Mouse (Mus musculus): Measurements from ENCODE around the gene 6330409D20Rik. TPM values are rescaled to one million over a fixed set of nuclear protein-coding genes. Genes with fewer than 3 reads are reported as not detected.

6330409D20Rik gene
- polyA plus RNA-seq, 1 experiment, result not detected

DNA sequence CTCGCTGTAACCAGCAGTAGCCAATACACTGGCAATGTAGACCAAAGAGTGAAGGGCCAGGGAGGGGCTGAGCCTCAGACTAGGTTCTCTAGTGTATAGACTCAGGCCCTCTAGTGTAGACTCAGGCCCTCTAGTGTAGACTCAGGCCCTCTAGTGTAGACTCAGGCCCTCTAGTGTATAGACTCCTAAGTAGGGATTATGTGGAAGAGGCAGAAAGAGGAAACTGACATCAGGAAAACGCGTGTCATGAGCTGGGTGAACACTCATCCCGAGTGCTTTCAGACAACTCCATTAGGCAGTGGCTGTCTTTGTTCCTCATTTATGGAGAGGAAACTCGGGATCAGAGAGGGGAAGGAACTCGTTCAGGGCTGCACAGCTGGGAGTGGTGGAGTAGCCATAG, 3.8 kb downstream of the 6330409D20Rik start:
- Histone ChIP-seq H3K4me3 (replicated peaks; ENCODE audit: control insufficient read depth, low read depth, low read length) (no peak overlapping the region), H3K4me1 (ENCODE audit: control insufficient read depth, insufficient read depth, low read length) (no peaks in the 10 kb centered on the region; the same call in 1 of the 2 replicates), H3K27ac (ENCODE audit: control insufficient read depth, insufficient read depth, low read depth, low read length, poor library complexity) (no peak overlapping the region)
- TF ChIP-seq POLR2A (IDR thresholded peaks at IDR 0.05; ENCODE audit: borderline replicate concordance, control insufficient read depth, low read depth, low read length) (no peak), CTCF (IDR thresholded peaks at IDR 0.05; ENCODE audit: control insufficient read depth, insufficient read depth, low read length) (no peak)
- WGBS, result 42% methylated on average over 6 of the region's 6 CpGs

DNA sequence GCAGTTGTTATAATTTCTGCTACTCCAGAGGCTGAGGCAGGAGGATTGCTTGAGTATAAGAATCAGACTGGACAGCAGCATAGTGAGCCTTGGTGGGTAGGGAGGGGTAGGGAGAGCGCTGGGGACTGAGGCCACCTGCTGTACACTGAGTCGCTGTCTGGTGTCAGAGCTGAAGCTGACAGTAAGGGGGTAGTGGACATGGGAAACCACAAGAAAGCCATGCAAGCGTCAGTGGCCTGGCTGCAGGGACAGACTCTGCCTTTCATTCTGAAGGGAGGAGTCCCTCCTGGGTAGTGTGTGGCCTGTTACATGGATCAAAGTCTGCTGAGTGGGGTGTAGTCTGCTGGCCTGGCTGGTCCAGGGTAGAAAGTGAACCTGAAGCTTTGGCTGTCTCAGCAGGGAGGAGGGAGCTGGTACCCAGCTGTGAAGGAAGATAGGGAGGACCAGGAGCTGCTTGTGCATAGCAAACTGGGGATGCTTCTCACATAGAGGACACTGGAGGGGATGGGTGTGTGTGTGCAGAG, 4.4 kb downstream of the 6330409D20Rik start:
- H3K4me1 ChIP-seq (ENCODE audit: control insufficient read depth, insufficient read depth, low read length), result no peaks in the 10 kb centered on the region; the same call in 1 of the 2 replicates
- WGBS, result 46% methylated on average over 3 of the region's 3 CpGs
- TF ChIP-seq POLR2A (IDR thresholded peaks at IDR 0.05; ENCODE audit: borderline replicate concordance, control insufficient read depth, low read depth, low read length), result no peak
- no peak for TF ChIP-seq CTCF (IDR thresholded peaks at IDR 0.05; ENCODE audit: control insufficient read depth, insufficient read depth, low read length)
- H3K27ac ChIP-seq (ENCODE audit: control insufficient read depth, insufficient read depth, low read depth, low read length, poor library complexity), result no peak overlapping the region
- H3K4me3 ChIP-seq (replicated peaks; ENCODE audit: control insufficient read depth, low read depth, low read length), result no peak overlapping the region

DNA sequence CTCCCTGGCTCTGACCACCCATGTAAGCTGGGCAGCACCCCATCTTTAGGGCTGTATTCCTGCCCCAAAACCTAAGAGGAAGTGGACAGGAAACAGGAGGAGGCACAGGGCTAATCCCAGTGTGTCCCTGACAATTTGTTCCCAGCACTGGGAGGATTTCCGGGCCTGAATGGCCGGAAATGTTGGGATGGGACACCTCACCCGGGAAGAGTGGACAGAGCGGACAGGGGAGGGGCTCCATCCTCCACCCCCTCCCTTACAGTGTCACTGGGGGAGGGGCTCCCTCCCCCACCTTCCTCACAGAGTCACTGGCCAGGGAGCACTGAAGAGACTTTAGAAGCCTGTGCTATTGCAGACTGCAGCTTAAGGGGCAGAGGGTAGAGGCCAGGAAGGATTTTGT, 5.9 kb downstream of the 6330409D20Rik start:
- no peaks in the 10 kb centered on the region; the same call in 1 of the 2 replicates for H3K4me1 ChIP-seq (ENCODE audit: control insufficient read depth, insufficient read depth, low read length)
- no peak overlapping the region for H3K27ac ChIP-seq (ENCODE audit: control insufficient read depth, insufficient read depth, low read depth, low read length, poor library complexity)
- H3K4me3 ChIP-seq (replicated peaks; ENCODE audit: control insufficient read depth, low read depth, low read length), result no peak overlapping the region
- TF ChIP-seq POLR2A (IDR thresholded peaks at IDR 0.05; ENCODE audit: borderline replicate concordance, control insufficient read depth, low read depth, low read length) (no peak), CTCF (IDR thresholded peaks at IDR 0.05; ENCODE audit: control insufficient read depth, insufficient read depth, low read length) (no peak)
- WGBS, result 54% methylated on average over 4 of the region's 4 CpGs

DNA sequence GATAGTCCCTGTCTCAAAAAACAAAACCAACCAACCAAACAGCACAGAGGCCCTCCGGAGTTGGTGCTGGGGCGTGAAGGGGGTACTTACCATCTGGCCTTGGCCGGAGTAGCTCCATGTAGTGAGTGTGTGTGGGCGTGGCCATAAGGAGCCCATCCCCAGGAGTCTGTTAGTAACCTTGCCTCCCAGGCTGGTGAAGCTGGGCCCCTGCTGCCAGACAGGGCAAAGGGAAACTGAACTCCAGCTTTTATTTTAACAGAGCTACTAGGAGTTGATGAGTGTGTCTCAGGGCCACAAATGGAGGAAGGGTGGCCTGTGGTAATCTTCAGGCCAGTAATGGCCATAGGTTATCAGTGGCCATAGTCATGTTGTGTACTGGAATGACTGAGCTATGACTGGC, 6.3 kb downstream of the 6330409D20Rik start:
- TF ChIP-seq CTCF (IDR thresholded peaks at IDR 0.05; ENCODE audit: control insufficient read depth, insufficient read depth, low read length), result no peak
- TF ChIP-seq POLR2A (IDR thresholded peaks at IDR 0.05; ENCODE audit: borderline replicate concordance, control insufficient read depth, low read depth, low read length), result no peak
- Histone ChIP-seq H3K4me3 (replicated peaks; ENCODE audit: control insufficient read depth, low read depth, low read length) (no peak overlapping the region), H3K27ac (ENCODE audit: control insufficient read depth, insufficient read depth, low read depth, low read length, poor library complexity) (no peak overlapping the region), H3K4me1 (ENCODE audit: control insufficient read depth, insufficient read depth, low read length) (no peaks in the 10 kb centered on the region; the same call in 1 of the 2 replicates)
- WGBS, result 78% methylated on average over 4 of the region's 4 CpGs

DNA sequence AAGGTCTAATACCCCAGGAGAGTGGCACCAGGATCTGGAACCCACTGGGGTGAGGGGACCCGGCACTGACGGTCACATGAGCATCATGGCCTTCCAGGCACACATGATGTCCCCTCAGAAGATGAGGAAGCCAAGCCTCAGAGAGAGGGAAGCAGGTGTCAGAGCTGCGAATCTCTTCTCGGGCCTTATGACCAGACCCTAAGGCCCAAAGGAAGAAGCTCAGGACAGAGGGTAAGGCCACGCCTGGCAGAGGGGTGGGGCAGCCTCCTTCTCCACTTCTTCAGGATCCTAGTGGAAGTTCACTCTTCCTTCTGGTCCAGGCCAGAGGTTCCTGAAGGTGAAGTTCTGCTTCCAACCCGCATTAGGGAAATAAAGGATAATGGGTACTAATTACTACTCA, 8.1 kb downstream of the 6330409D20Rik start:
- no peak overlapping the region for H3K27ac ChIP-seq (ENCODE audit: control insufficient read depth, insufficient read depth, low read depth, low read length, poor library complexity)
- no peaks in the 10 kb centered on the region; the same call in 1 of the 2 replicates for H3K4me1 ChIP-seq (ENCODE audit: control insufficient read depth, insufficient read depth, low read length)
- no peak overlapping the region for H3K4me3 ChIP-seq (replicated peaks; ENCODE audit: control insufficient read depth, low read depth, low read length)
- 75% methylated on average over 6 of the region's 6 CpGs for WGBS
- TF ChIP-seq CTCF (IDR thresholded peaks at IDR 0.05; ENCODE audit: control insufficient read depth, insufficient read depth, low read length) (no peak), POLR2A (IDR thresholded peaks at IDR 0.05; ENCODE audit: borderline replicate concordance, control insufficient read depth, low read depth, low read length) (no peak)

DNA sequence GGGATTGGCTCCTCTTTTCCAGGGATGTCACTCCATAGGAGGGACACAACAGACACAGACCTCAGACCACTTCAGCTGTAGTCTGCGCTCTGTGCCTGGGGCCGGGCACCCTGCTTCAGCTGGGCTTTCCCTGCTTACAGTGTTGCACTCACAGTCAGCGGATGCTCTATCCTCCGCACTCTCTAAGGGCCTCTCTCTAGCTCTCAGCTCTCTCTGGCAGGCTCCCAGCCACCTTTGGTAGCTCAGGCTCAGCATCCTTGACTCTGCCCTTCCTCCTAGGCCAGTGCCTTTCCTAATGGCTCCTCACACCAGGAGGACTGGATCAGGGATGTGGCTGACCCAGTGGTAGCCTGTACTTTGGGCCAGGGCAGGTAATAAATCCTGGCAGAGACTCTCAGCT, 8.9 kb downstream of the 6330409D20Rik start:
- Histone ChIP-seq H3K4me3 (replicated peaks; ENCODE audit: control insufficient read depth, low read depth, low read length) (no peak overlapping the region), H3K27ac (ENCODE audit: control insufficient read depth, insufficient read depth, low read depth, low read length, poor library complexity) (no peak overlapping the region), H3K4me1 (ENCODE audit: control insufficient read depth, insufficient read depth, low read length) (no peaks in the 10 kb centered on the region; the same call in 1 of the 2 replicates)
- no peak for TF ChIP-seq POLR2A (IDR thresholded peaks at IDR 0.05; ENCODE audit: borderline replicate concordance, control insufficient read depth, low read depth, low read length)
- WGBS, result 91% methylated on average over 4 of the region's 4 CpGs

DNA sequence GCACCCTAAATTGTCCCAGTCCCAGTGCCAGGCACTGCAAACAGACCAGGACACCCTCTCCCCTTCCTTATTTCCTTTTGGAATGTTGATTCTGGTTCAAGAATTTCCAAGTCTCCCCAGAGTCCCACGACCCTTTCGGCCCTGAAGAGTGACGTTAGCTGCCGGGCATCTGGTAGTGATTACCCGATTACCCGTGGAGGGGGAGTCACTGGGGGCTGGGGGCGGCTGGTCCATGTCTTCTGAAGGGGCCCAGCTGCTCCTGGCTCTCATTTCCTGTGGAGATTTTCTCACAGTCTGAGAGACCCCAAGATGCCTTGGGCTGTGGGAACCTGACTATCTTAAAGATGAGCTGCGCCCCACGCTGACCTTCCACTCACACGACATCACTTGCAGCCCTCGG, 10.0 kb downstream of the 6330409D20Rik start:
- TF ChIP-seq POLR2A (IDR thresholded peaks at IDR 0.05; ENCODE audit: borderline replicate concordance, control insufficient read depth, low read depth, low read length) (no peak), CTCF (IDR thresholded peaks at IDR 0.05; ENCODE audit: control insufficient read depth, insufficient read depth, low read length) (no peak)
- 84% methylated on average over 11 of the region's 11 CpGs for WGBS
- Histone ChIP-seq H3K4me3 (replicated peaks; ENCODE audit: control insufficient read depth, low read depth, low read length) (no peak overlapping the region), H3K27ac (ENCODE audit: control insufficient read depth, insufficient read depth, low read depth, low read length, poor library complexity) (no peak overlapping the region), H3K4me1 (ENCODE audit: control insufficient read depth, insufficient read depth, low read length) (no peaks in the 10 kb centered on the region; the same call in 1 of the 2 replicates)

DNA sequence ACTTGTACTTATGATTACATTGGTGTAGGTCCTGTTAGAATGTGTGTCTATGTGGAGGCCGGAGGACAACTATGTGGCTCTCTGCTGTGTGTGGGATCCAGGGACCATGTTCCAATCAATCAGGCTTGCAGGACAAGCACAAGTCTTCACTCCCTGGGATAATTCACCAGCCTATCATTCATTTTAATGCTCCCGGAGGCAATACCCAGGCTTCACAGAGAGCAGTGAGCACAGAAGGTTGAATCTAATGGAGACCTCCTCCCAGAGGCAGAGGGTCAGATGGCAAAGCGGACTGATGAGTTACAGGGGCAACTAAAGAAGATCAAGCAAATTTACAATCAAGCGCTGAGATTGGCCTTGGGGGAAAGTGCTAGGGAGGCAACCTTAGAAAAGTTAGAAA, 11.3 kb downstream of the 6330409D20Rik start:
- WGBS, result 86% methylated on average over 4 of the region's 4 CpGs
- Histone ChIP-seq H3K4me1 (ENCODE audit: control insufficient read depth, insufficient read depth, low read length) (no peaks in the 10 kb centered on the region; the same call in 1 of the 2 replicates), H3K4me3 (replicated peaks; ENCODE audit: control insufficient read depth, low read depth, low read length) (no peak overlapping the region), H3K27ac (ENCODE audit: control insufficient read depth, insufficient read depth, low read depth, low read length, poor library complexity) (no peak overlapping the region)
- TF ChIP-seq CTCF (IDR thresholded peaks at IDR 0.05; ENCODE audit: control insufficient read depth, insufficient read depth, low read length) (no peak), POLR2A (IDR thresholded peaks at IDR 0.05; ENCODE audit: borderline replicate concordance, control insufficient read depth, low read depth, low read length) (no peak)

DNA sequence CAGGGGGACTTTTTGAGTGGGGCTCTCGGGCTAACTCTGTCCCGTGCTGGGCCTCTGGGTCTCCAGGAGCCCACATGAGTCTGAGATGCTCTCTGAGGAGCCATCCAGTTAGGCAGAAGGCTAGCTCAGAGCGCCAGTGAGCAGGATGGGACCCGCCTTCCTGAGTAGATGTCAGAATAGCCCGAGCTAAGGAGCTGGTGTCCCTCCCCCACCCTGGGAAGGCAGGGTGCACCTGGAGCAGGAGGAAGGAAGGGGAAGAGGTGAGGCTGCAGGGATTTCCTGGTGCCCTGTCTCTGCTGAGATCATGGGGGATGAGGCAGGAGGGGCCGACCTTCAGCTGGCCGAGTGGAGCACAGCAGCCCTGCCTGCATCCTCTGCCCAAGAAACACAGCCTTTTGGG, 12.4 kb downstream of the 6330409D20Rik start:
- WGBS, result 49% methylated on average over 7 of the region's 7 CpGs
- Histone ChIP-seq H3K27ac (ENCODE audit: control insufficient read depth, insufficient read depth, low read depth, low read length, poor library complexity) (no peak overlapping the region), H3K4me3 (replicated peaks; ENCODE audit: control insufficient read depth, low read depth, low read length) (no peak overlapping the region)

More for the DNA sequence above, 12.4 kb downstream of the 6330409D20Rik start:
- TF ChIP-seq CTCF (IDR thresholded peaks at IDR 0.05; ENCODE audit: control insufficient read depth, insufficient read depth, low read length) (no peak), POLR2A (IDR thresholded peaks at IDR 0.05; ENCODE audit: borderline replicate concordance, control insufficient read depth, low read depth, low read length) (no peak)
- H3K4me1 ChIP-seq (ENCODE audit: control insufficient read depth, insufficient read depth, low read length), result peaks cover 3% of the 10 kb centered on the region; the same call in 1 of the 2 replicates
